ENCODE assay signal across 14 mouse cellular contexts in the genomic region with DNA sequence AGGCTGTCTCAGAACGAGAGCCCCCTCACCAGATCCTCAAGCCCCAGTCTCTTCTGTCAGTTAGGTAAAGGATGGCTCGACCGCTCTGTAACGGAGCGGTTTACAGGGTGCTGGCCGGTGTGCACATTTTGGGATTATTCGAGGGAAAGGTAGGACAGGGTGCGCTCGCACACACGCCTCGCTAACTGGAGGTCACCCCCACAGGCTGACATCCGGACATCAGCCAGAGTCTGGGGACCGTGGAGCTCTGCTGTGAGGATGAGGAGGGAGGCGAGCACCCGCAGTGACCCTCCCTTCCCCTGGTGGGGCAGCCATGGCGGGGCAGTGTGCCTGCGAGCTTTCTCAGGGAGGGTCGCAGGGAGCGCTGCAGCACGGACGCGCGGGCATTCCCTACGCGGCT. TPM values are rescaled to one million over a fixed set of nuclear protein-coding genes. Genes with fewer than 3 reads are reported as not detected.
DNase-seq lines count a peak whose midpoint lies in the region; ATAC-seq and TF ChIP-seq lines count a peak whose summit lies in the region.
"Not testable (repeated sequence)": the region's sequence is repeated elsewhere in the genome, so short reads cannot be mapped to it uniquely, and the experiment has no call there.
"Had no signal": no experiment of that assay in that cellular context is flagged by ENCODE, and none has a peak within 500 bp of the region (broad histone marks: within the 10 kb centered on the region; RNA-seq: fewer than 3 reads in every experiment).

No protein-coding gene starts in this region.

- ATAC-seq in megakaryocyte-erythroid progenitor cell, adult 5-6 weeks (replicated peaks; ENCODE audit: low FRiP score, low TSS enrichment, poor library complexity, severe bottlenecking) = peak; percentile 47

- H3K4me3 ChIP-seq in heart, adult 2 months = not testable (repeated sequence)
- H3K4me3 ChIP-seq in testis, adult 2 months (ENCODE audit: control insufficient read depth, low read depth, low read length) = peak overlapping the region; percentile 13; the same call in 1 of the 2 replicates

- not testable (repeated sequence) for TF ChIP-seq EP300 in heart, adult 2 months (IDR thresholded peaks at IDR 0.05; ENCODE audit: insufficient read depth, low read depth, low read length)

- not testable (repeated sequence) for H3K9ac ChIP-seq in heart, adult 2 months (ENCODE audit: low read depth, low read length)

- not testable (repeated sequence) for TF ChIP-seq POLR2A in heart, adult 2 months (IDR thresholded peaks at IDR 0.05; ENCODE audit: insufficient read depth, low read depth, low read length); testis, adult 2 months (IDR thresholded peaks at IDR 0.05; ENCODE audit: control insufficient read depth, low read depth, low read length)

- not testable (repeated sequence) for H3K79me2 ChIP-seq in heart, adult 2 months (replicated peaks; ENCODE audit: control insufficient read depth, insufficient read depth, low read length)

- WGBS in heart, adult 2 months = 60% methylated on average over 1 of the region's 25 CpGs

- intact Hi-C loops in heart, adult 2 months (cut with DNase I); left cerebral cortex, postnatal 10 days (cut with DNase I): not testable (repeated sequence)

- H3K4me1 ChIP-seq in heart, adult 2 months (ENCODE audit: control insufficient read depth, insufficient read depth, low read length); testis, adult 2 months (ENCODE audit: control insufficient read depth, insufficient read depth, low read length): not testable (repeated sequence)

- DNase-seq in adrenal gland, postnatal 14 days = peak; percentile 16
- peak; percentile 1 to 4 for DNase-seq in cerebellum, postnatal 36 days
- peak; percentile 21 to 29 for DNase-seq in heart, adult 2 months
- DNase-seq in kidney, adult 9 months = peak; percentile 12
- peak; percentile 0 to 20 for DNase-seq in left cerebral cortex, postnatal 10 days (ENCODE audit: extremely low spot score in 1 of 2, low spot score in 2 of 2)
- DNase-seq in urinary bladder, postnatal 4 days (ENCODE audit: low spot score in 2 of 2) = peak; percentile 5 to 17

- TF ChIP-seq CTCF in heart, adult 2 months (IDR thresholded peaks at IDR 0.05); testis, adult 2 months (IDR thresholded peaks at IDR 0.05; ENCODE audit: control insufficient read depth, insufficient read depth, insufficient replicate concordance, low read depth, low read length): not testable (repeated sequence)

- not testable (repeated sequence) for H3K27ac ChIP-seq in heart, adult 2 months; testis, adult 2 months (ENCODE audit: control insufficient read depth, insufficient read depth, low read depth, low read length)

- not testable (repeated sequence) for H3K36me3 ChIP-seq in heart, adult 2 months (ENCODE audit: control insufficient read depth, insufficient read depth, low read length); testis, adult 2 months (ENCODE audit: control insufficient read depth, insufficient read depth, low read length)

- H3K27me3 ChIP-seq in heart, adult 2 months (ENCODE audit: control insufficient read depth, insufficient read depth, low read length); testis, adult 2 months (ENCODE audit: control insufficient read depth, insufficient read depth, low read length): not testable (repeated sequence)

RNA-seq across cellular contexts. Expression of a gene that starts 27.4 kb away (rescaled TPM):
- not detected in 2 replicates for total RNA-seq in adrenal gland, postnatal 14 days (2021)
- total RNA-seq in heart, adult 2 months (2021) = not detected
- not detected in 2 replicates for polyA plus RNA-seq in heart, adult 2 months (2012; rRNA removed)
- total RNA-seq in left cerebral cortex, postnatal 10 days (2021) = not detected
- total RNA-seq in megakaryocyte-erythroid progenitor cell, adult 5-6 weeks (2014; fragmentation: Nextera tagmentation) = not detected in 2 replicates
- total RNA-seq in megakaryocyte-erythroid progenitor cell, adult 5-6 weeks (2017) = not detected in 2 replicates
- not detected in 2 replicates for polyA plus RNA-seq in testis, adult 2 months (2012; rRNA removed)
- total RNA-seq: layer of hippocampus, adult 18-20 months; MEL had no signal
- polyA plus RNA-seq: heart, embryonic 13.5 days; limb, embryonic 14.5 days; lung, postnatal 0 days; spleen, adult 2 months had no signal
